Mouse (Mus musculus): ENCODE measurements at regions not wholly inside any gene's neighbourhood (a gene's known extent, or its start where the extent isn't known, plus 50 kb on each side); places are given as distances from the start of the nearest gene placed in this dataset. TPM values are rescaled to one million over a fixed set of nuclear protein-coding genes. Genes with fewer than 3 reads are reported as not detected.

Small RNAs in the stretch of these regions (microRNA-seq; reads per million reads assigned to microRNA genes)
- not detected for gene Gm25649

Measured in limb, embryonic 12.5 days (tissue).